Mouse (Mus musculus) liver, postnatal 0 days (tissue): ENCODE data around the gene Dsn1. TPM values are rescaled to one million over a fixed set of nuclear protein-coding genes. Genes with fewer than 3 reads are reported as not detected.

Experiments
- ATAC-seq: fragments of 200-750 bp; cut with Nextera tagmentation; 2 replicates; pipeline ENCODE4 v1.8.0; 2017; ENCODE audit warnings: mild to moderate bottlenecking, moderate library complexity
- DNase-seq: peaks from one replicate; pipeline ENCODE4 v3.0.0-alpha.2; 2016
- H3K27ac ChIP-seq: fragments of 300-500 bp; sonication (generic); 2 replicates; pipeline ENCODE4 v1.5.1; 2014; ENCODE audit warnings: antibody characterized with exemption, moderate library complexity, mild to moderate bottlenecking, low read depth
- H3K27me3 ChIP-seq: fragments of 300-500 bp; sonication (generic); 2 replicates; pipeline ENCODE4 v1.6.1; 2014; ENCODE audit warnings: low read length, control low read depth, mixed read lengths; ENCODE audit not compliant: insufficient read depth
- H3K36me3 ChIP-seq: fragments of 300-500 bp; sonication (generic); replicated peaks from 2 replicates; pipeline ENCODE4 v1.6.1; 2014; ENCODE audit warnings: mild to moderate bottlenecking, control low read depth, low read length, moderate library complexity, mixed read lengths; ENCODE audit not compliant: insufficient read depth
- H3K4me1 ChIP-seq: fragments of 300-500 bp; sonication (generic); 2 replicates; pipeline ENCODE4 v1.6.1; 2014; ENCODE audit warnings: antibody characterized with exemption, mild to moderate bottlenecking, control low read depth; ENCODE audit not compliant: insufficient read depth
- H3K4me2 ChIP-seq: fragments of 300-500 bp; sonication (generic); 2 replicates; pipeline ENCODE4 v1.6.1; 2014; ENCODE audit warnings: low read depth, mild to moderate bottlenecking, low read length, moderate library complexity, mixed read lengths
- H3K4me3 ChIP-seq: fragments of 300-500 bp; sonication (generic); 2 replicates; pipeline ENCODE4 v1.5.1; 2014; ENCODE audit warnings: low read depth, low read length
- H3K9ac ChIP-seq: fragments of 300-500 bp; sonication (generic); replicated peaks from 2 replicates; pipeline ENCODE4 v1.6.1; 2014; ENCODE audit warnings: mild to moderate bottlenecking, moderate library complexity
- H3K9me3 ChIP-seq: fragments of 300-500 bp; sonication (generic); 2 replicates; pipeline ENCODE4 v1.6.1; 2016; ENCODE audit warnings: mild to moderate bottlenecking, control low read depth, low read length, mixed read lengths
- CTCF ChIP-seq: sonication (generic); IDR thresholded peaks from 2 replicates; pipeline ENCODE4 v1.5.1; 2016; ENCODE audit warnings: antibody characterized with exemption, low read depth
- EP300 ChIP-seq: IDR thresholded peaks from 2 replicates; pipeline ENCODE4 v1.6.1; 2016; ENCODE audit warnings: antibody characterized with exemption, low read depth, mild to moderate bottlenecking
- WGBS: fragments of 180-500 bp; shearing (Covaris S2); extraction: QIAGEN DNeasy Blood & Tissue Kit; methylation state at CpG from one replicate; pipeline ENCODE4 v1.1.7; 2014; ENCODE audit not compliant: insufficient replicate concordance; 5-methylcytosine and 5-hydroxymethylcytosine counted together
- polyA plus RNA-seq: library from polyadenylated mRNA; unstranded; fragments of >200 nt; fragmentation: Nextera tagmentation; extraction: Ambion mirVana; gene quantifications from 2 replicates; pipeline ENCODE4 v1.2.1, GENCODE M21; 2015

The Dsn1 gene
- polyA plus RNA-seq, 1 experiment from 2014 or later: 14.0 TPM

GRCm38 (mm10) chr2:156954463-156954862 lies 52.5 kb downstream of the Dsn1 start:
- no peak for DNase-seq
- ATAC-seq: no peak
- no peak overlapping the region for H3K4me2 ChIP-seq
- H3K4me1 ChIP-seq: peaks cover 11% of the 10 kb centered on the region; the same call in 1 of the 2 replicates
- H3K27me3 ChIP-seq: no peaks in the 10 kb centered on the region
- H3K27ac ChIP-seq: no peak overlapping the region
- no peaks in the 10 kb centered on the region for H3K9me3 ChIP-seq
- no peak overlapping the region for H3K4me3 ChIP-seq
- TF ChIP-seq EP300: no peak
- no peak for TF ChIP-seq CTCF
- 92% methylated on average over 5 of the region's 5 CpGs for WGBS
- no peak overlapping the region for H3K9ac ChIP-seq
- H3K36me3 ChIP-seq: no peaks in the 10 kb centered on the region

- Histone ChIP-seq H3K36me3 (peaks cover 11% of the 10 kb centered on the region; the same call in 1 of the 2 replicates), H3K9ac (no peak overlapping the region), H3K4me2 (no peak overlapping the region), H3K4me3 (no peak overlapping the region), H3K9me3 (no peaks in the 10 kb centered on the region), H3K27ac (0 out of 2 replicates have a peak overlapping the region, but pooled peaks have one; percentile 35), H3K4me1 (peaks cover 2% of the 10 kb centered on the region; the same call in 1 of the 2 replicates), H3K27me3 (no peaks in the 10 kb centered on the region)
- 73% methylated on average over 10 of the region's 10 CpGs for WGBS
- ATAC-seq: peak; percentile 97
- no peak for DNase-seq
- TF ChIP-seq CTCF: no peak
- TF ChIP-seq EP300: no peak
These were observed 55.5 kb downstream of the Dsn1 start for GRCm38 (mm10) chr2:156951301-156952094.

- H3K9me3 ChIP-seq: no peaks in the 10 kb centered on the region
- peaks cover 11% of the 10 kb centered on the region for H3K36me3 ChIP-seq
- WGBS: 91% methylated on average over 3 of the region's 3 CpGs
- no peak for ATAC-seq
- no peak overlapping the region for H3K4me2 ChIP-seq
- no peak overlapping the region for H3K9ac ChIP-seq
- H3K4me1 ChIP-seq: no peaks in the 10 kb centered on the region
- DNase-seq: no peak
- no peaks in the 10 kb centered on the region for H3K27me3 ChIP-seq
- no peak overlapping the region for H3K4me3 ChIP-seq
- H3K27ac ChIP-seq: 0 out of 2 replicates have a peak overlapping the region, but pooled peaks have one; percentile 25
- TF ChIP-seq EP300: no peak
- TF ChIP-seq CTCF: no peak
These were observed 56.1 kb downstream of the Dsn1 start for GRCm38 (mm10) chr2:156950816-156951215.

Other genes with a start within 250 kb of the Dsn1 start
- 50.4 and 51.2 TPM in 2 replicates for gene Myl9, start 231.7 kb downstream of the Dsn1 start, polyA plus RNA-seq
- 4.9 and 5.1 TPM in 2 replicates for gene Tgif2, start 167.1 kb downstream of the Dsn1 start, polyA plus RNA-seq
- 1.2 and 1.8 TPM in 2 replicates for gene 4930518I15Rik, start 149.2 kb downstream of the Dsn1 start, polyA plus RNA-seq
- gene Rab5if, start 144.0 kb downstream of the Dsn1 start, polyA plus RNA-seq: 190 and 216 TPM in 2 replicates
- 1.8 and 2.4 TPM in 2 replicates for gene Sla2, start 120.0 kb downstream of the Dsn1 start, polyA plus RNA-seq
- gene Ndrg3, start 15.1 kb downstream of the Dsn1 start, polyA plus RNA-seq: 10.0 and 11.3 TPM in 2 replicates
- gene Soga1, start 72.1 kb upstream of the Dsn1 start, polyA plus RNA-seq: 0.65 and 1.0 TPM in 2 replicates
- gene Tldc2, start 79.9 kb upstream of the Dsn1 start, polyA plus RNA-seq: not detected in 2 replicates
- gene Samhd1, start 128.1 kb upstream of the Dsn1 start, polyA plus RNA-seq: 16.5 and 17.3 TPM in 2 replicates
- 9.1 and 10.0 TPM in 2 replicates for gene Rbl1, start 197.4 kb upstream of the Dsn1 start, polyA plus RNA-seq